Mouse (Mus musculus): ENCODE data around the gene Fam71f2. TPM values are rescaled to one million over a fixed set of nuclear protein-coding genes. Genes with fewer than 3 reads are reported as not detected.

Gene Fam71f2
- polyA plus RNA-seq, 2 experiments: 0.70 to 2.6 TPM

DNA sequence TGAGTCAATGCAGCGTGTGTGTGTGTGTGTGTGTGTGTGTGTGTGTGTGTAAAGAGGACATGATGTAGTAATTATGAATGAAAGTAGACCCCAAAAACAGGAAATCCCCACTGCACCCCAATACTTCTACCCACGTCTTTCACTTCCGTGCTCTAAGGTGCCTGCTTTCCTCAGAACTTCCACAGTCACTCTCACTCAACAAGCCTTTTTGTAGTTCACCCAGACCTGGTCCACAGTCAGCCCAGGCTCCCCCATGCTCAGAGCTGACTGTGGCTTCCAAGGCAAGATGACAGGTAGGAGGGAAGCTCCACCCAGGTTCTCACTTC lies 15.0 kb upstream of the Fam71f2 start:
- 69% methylated on average over 3 of the region's 3 CpGs for WGBS
- H3K27ac ChIP-seq (replicated peaks; ENCODE audit: low read depth, low read length): no peak overlapping the region
- no peak overlapping the region for H3K4me3 ChIP-seq (replicated peaks; ENCODE audit: low read length)
- H3K4me1 ChIP-seq (ENCODE audit: control insufficient read depth, insufficient read depth, low read length): no peaks in the 10 kb centered on the region
- no peaks in the 10 kb centered on the region for H3K36me3 ChIP-seq (ENCODE audit: control insufficient read depth, insufficient read depth, low read length)
- no peak for TF ChIP-seq POLR2A (IDR thresholded peaks at IDR 0.05; ENCODE audit: borderline replicate concordance, extremely low read depth, insufficient read depth, insufficient read length)
- H3K4me2 ChIP-seq (replicated peaks; ENCODE audit: low read depth, low read length, severe bottlenecking): no peak overlapping the region
- H3K9me3 ChIP-seq (ENCODE audit: control insufficient read depth, low read length): no peaks in the 10 kb centered on the region
- H3K9ac ChIP-seq (ENCODE audit: low read depth, low read length, severe bottlenecking): no peak overlapping the region
- no peak for DNase-seq (ENCODE audit: low spot score)
- no peak for ATAC-seq (ENCODE audit: low FRiP score, low read depth)
- H3K27me3 ChIP-seq (ENCODE audit: control insufficient read depth, insufficient read depth, low read length): no peaks in the 10 kb centered on the region

DNA sequence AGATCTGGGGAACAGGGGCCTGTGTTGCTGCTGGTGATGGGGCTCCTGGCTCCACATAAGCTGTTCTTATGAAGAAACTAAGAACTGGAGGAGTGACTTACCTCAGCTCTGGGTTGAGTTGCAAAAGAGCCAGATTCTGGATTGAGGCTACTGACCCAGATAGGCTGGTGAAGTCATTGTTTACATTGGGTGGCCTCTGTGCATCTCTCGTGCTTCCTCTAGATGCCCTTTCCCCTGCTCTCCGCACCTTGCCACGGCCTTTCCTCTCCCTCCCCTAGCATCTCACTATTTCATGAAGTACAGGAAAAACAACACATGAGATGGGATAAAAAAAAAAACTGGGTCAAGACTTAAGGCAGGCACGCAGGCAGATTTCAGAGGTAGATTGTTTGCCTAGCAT lies 12.5 kb upstream of the Fam71f2 start:
- Histone ChIP-seq H3K36me3 (ENCODE audit: control insufficient read depth, insufficient read depth, low read length) (no peaks in the 10 kb centered on the region), H3K27me3 (ENCODE audit: control insufficient read depth, insufficient read depth, low read length) (no peaks in the 10 kb centered on the region), H3K9ac (ENCODE audit: low read depth, low read length, severe bottlenecking) (no peak overlapping the region), H3K27ac (replicated peaks; ENCODE audit: low read depth, low read length) (no peak overlapping the region), H3K4me3 (replicated peaks; ENCODE audit: low read length) (no peak overlapping the region), H3K4me1 (ENCODE audit: control insufficient read depth, insufficient read depth, low read length) (no peaks in the 10 kb centered on the region), H3K9me3 (ENCODE audit: control insufficient read depth, low read length) (no peaks in the 10 kb centered on the region), H3K4me2 (replicated peaks; ENCODE audit: low read depth, low read length, severe bottlenecking) (no peak overlapping the region)
- 62% methylated on average over 4 of the region's 4 CpGs for WGBS
- DNase-seq (ENCODE audit: low spot score) (no peak), ATAC-seq (ENCODE audit: low FRiP score, low read depth) (no peak)
- TF ChIP-seq POLR2A (IDR thresholded peaks at IDR 0.05; ENCODE audit: borderline replicate concordance, extremely low read depth, insufficient read depth, insufficient read length): no peak

DNA sequence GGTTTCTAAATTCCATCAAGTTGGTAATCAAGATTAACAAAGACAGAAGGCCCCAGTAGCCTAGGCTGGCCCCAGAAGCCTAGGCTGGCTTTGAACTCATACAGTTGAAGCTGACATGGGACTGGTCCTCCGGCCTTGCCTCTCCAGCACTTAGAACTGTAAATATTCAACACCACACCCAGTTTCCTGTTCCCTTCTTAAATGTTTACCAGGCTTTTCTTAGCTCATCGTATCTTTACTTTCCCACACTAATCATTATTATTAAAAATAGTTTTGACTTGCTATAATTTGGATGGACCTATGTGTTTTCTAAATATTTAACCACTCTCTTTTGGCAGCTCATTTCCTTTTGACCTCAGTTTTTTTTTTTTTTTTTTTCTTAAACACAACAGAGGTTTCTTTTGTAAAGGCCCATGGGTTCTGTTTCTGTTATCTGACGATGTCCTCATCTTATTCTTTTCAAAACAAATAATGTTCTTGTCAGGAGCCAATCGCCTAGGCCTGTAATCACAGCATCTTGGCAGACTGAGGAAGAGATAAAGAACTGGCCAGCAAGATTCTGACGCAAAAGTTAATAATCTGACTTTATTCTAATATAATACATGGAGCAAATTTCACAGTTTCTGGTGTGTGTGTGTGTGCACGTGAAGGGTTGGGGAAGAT lies 10.3 kb upstream of the Fam71f2 start:
- DNase-seq (ENCODE audit: low spot score) (no peak), ATAC-seq (ENCODE audit: low FRiP score, low read depth) (no peak)
- Histone ChIP-seq H3K4me1 (ENCODE audit: control insufficient read depth, insufficient read depth, low read length) (peaks cover 5% of the 10 kb centered on the region; the same call in 1 of the 2 replicates), H3K4me3 (replicated peaks; ENCODE audit: low read length) (no peak overlapping the region), H3K27me3 (ENCODE audit: control insufficient read depth, insufficient read depth, low read length) (no peaks in the 10 kb centered on the region), H3K36me3 (ENCODE audit: control insufficient read depth, insufficient read depth, low read length) (no peaks in the 10 kb centered on the region), H3K9me3 (ENCODE audit: control insufficient read depth, low read length) (no peaks in the 10 kb centered on the region), H3K9ac (ENCODE audit: low read depth, low read length, severe bottlenecking) (no peak overlapping the region), H3K27ac (replicated peaks; ENCODE audit: low read depth, low read length) (no peak overlapping the region), H3K4me2 (replicated peaks; ENCODE audit: low read depth, low read length, severe bottlenecking) (no peak overlapping the region)
- no peak for TF ChIP-seq POLR2A (IDR thresholded peaks at IDR 0.05; ENCODE audit: borderline replicate concordance, extremely low read depth, insufficient read depth, insufficient read length)
- 78% methylated on average over 6 of the region's 6 CpGs for WGBS

DNA sequence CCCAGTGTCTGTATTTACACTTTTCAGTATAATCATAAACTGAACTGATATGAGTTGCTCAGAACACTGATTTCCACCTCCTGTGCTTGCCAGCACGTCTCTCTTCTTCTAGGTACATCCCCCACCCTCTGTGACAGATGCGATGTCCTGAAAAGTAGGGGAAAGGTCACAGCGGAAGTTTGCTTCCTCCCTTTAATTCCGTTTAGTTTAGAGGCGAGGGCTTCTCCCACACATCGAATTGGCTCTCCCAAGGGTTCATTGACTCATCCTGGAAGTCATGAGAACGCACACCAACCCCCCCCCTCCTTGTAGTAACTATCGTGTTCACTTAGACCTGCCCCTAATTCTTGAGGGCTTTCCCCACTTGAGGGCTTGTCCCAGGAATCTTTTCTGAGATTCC lies 8.4 kb upstream of the Fam71f2 start:
- peak; percentile 3 for DNase-seq (ENCODE audit: low spot score)
- peak overlapping the region; percentile 13; the same call in 1 of the 2 replicates for H3K4me2 ChIP-seq (replicated peaks; ENCODE audit: low read depth, low read length, severe bottlenecking)
- WGBS: 9% methylated on average over 8 of the region's 8 CpGs

DNA sequence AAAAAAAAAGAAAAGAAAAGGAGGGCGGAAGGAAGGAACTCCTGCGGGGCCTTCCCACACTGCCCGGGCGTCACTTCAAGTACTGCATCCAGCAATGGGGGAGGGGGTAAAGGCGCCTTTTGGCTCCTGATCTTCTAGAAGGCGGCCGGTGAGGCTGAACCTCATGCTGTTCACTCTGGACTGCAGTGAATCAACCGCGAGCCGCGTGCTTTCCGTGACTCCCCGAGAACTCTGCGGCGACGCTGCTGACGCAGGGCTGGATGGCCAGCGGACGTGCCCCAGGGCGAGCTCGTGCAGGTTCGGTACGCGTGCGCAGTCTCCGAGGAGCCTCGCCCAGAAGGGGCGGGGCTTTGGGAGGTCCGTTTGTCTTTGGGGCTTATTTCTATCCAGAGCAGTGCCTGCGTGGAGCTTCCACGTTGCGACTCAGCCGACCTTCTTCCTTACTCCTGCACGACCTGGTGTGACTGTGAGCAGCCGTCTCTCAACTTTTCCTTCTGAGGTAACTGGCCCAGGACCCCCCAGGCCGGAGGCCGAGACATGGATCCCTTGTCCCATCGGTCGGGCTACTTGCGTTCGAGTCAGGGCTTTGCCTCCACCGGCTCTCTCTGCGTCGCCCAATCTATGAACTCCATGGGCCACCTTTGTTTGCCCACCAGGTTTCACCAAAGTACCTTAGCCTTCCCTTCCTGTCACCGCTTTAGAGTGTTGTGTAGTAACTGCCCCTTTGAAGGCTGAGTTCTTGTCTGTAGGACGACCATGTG lies 6.9 kb upstream of the Fam71f2 start, which contains the start of gene Hilpda:
Gene Hilpda, plus strand, starts transcription at position 177 of the 761 bp plus-strand sequence.
- WGBS: 0% methylated on average over 42 of the region's 46 CpGs
- H3K4me1 ChIP-seq (ENCODE audit: control insufficient read depth, insufficient read depth, low read length): peaks cover 5% of the 10 kb centered on the region; the same call in 1 of the 2 replicates
- DNase-seq (ENCODE audit: low spot score) (peak; percentile 94), ATAC-seq (ENCODE audit: low FRiP score, low read depth) (peak; percentile 99)
- H3K36me3 ChIP-seq (ENCODE audit: control insufficient read depth, insufficient read depth, low read length): peaks cover 15% of the 10 kb centered on the region
- peak within 1 kb of the TSS; percentile 80 for H3K9ac ChIP-seq (ENCODE audit: low read depth, low read length, severe bottlenecking)
- peak within 1 kb of the TSS; percentile 75 for H3K27ac ChIP-seq (replicated peaks; ENCODE audit: low read depth, low read length)
- no peaks in the 10 kb centered on the region for H3K9me3 ChIP-seq (ENCODE audit: control insufficient read depth, low read length)
- H3K27me3 ChIP-seq (ENCODE audit: control insufficient read depth, insufficient read depth, low read length): no peaks in the 10 kb centered on the region
- peak within 1 kb of the TSS; percentile 62 for H3K4me3 ChIP-seq (replicated peaks; ENCODE audit: low read length)
- TF ChIP-seq POLR2A (IDR thresholded peaks at IDR 0.05; ENCODE audit: borderline replicate concordance, extremely low read depth, insufficient read depth, insufficient read length): peak; percentile 92; the same call in 1 of the 2 replicates
- H3K4me2 ChIP-seq (replicated peaks; ENCODE audit: low read depth, low read length, severe bottlenecking): peak within 1 kb of the TSS; percentile 62

More for the DNA sequence above, 8.4 kb upstream of the Fam71f2 start:
- no peaks in the 10 kb centered on the region for H3K27me3 ChIP-seq (ENCODE audit: control insufficient read depth, insufficient read depth, low read length)
- H3K36me3 ChIP-seq (ENCODE audit: control insufficient read depth, insufficient read depth, low read length): peaks cover 11% of the 10 kb centered on the region
- H3K4me1 ChIP-seq (ENCODE audit: control insufficient read depth, insufficient read depth, low read length): peaks cover 5% of the 10 kb centered on the region; the same call in 1 of the 2 replicates
- H3K27ac ChIP-seq (replicated peaks; ENCODE audit: low read depth, low read length): no peak overlapping the region
- TF ChIP-seq POLR2A (IDR thresholded peaks at IDR 0.05; ENCODE audit: borderline replicate concordance, extremely low read depth, insufficient read depth, insufficient read length): no peak
- H3K9ac ChIP-seq (ENCODE audit: low read depth, low read length, severe bottlenecking): no peak overlapping the region
- H3K4me3 ChIP-seq (replicated peaks; ENCODE audit: low read length): no peak overlapping the region
- no peaks in the 10 kb centered on the region for H3K9me3 ChIP-seq (ENCODE audit: control insufficient read depth, low read length)
- no peak for ATAC-seq (ENCODE audit: low FRiP score, low read depth)
